Mouse (Mus musculus): Measurements from ENCODE around the gene Col4a4. TPM values are rescaled to one million over a fixed set of nuclear protein-coding genes. Genes with fewer than 3 reads are reported as not detected.

The Col4a4 gene
- total RNA-seq, 2 experiments from 2014 or later = 0.42 to 0.96 TPM

GRCm38 (mm10) chr1:82585981-82586380 lies 668 bp downstream of the Col4a4 start:
- no peak for DNase-seq (ENCODE audit: extremely low spot score in 1 of 2, low spot score in 1 of 2)

- DNase-seq (ENCODE audit: extremely low spot score in 1 of 2, low spot score in 1 of 2) = no peak
Measured at GRCm38 (mm10) chr1:82578320-82578719, 8.3 kb downstream of the Col4a4 start.

- DNase-seq (ENCODE audit: extremely low spot score in 1 of 2, low spot score in 1 of 2) = no peak
Measured at GRCm38 (mm10) chr1:82577915-82578314, 8.7 kb downstream of the Col4a4 start.

- no peak for DNase-seq (ENCODE audit: extremely low spot score in 1 of 2, low spot score in 1 of 2)
Measured at GRCm38 (mm10) chr1:82577339-82577738, 9.3 kb downstream of the Col4a4 start.

- no peak for DNase-seq (ENCODE audit: extremely low spot score in 1 of 2, low spot score in 1 of 2)
Measured at GRCm38 (mm10) chr1:82576182-82576581, 10.5 kb downstream of the Col4a4 start.

- DNase-seq (ENCODE audit: extremely low spot score in 1 of 2, low spot score in 1 of 2) = no peak
Measured at GRCm38 (mm10) chr1:82575681-82576080, 11.0 kb downstream of the Col4a4 start.

- no peak for DNase-seq (ENCODE audit: extremely low spot score in 1 of 2, low spot score in 1 of 2)
Measured at GRCm38 (mm10) chr1:82571758-82572157, 14.9 kb downstream of the Col4a4 start.

GRCm38 (mm10) chr1:82569405-82569804 lies 17.2 kb downstream of the Col4a4 start:
- no peak for DNase-seq (ENCODE audit: extremely low spot score in 1 of 2, low spot score in 1 of 2)

- no peak for DNase-seq (ENCODE audit: extremely low spot score in 1 of 2, low spot score in 1 of 2)
Measured at GRCm38 (mm10) chr1:82560223-82560622, 26.4 kb downstream of the Col4a4 start.

GRCm38 (mm10) chr1:82554889-82555288 lies 31.8 kb downstream of the Col4a4 start:
- DNase-seq (ENCODE audit: extremely low spot score in 1 of 2, low spot score in 1 of 2) = no peak

GRCm38 (mm10) chr1:82554443-82554850 lies 32.2 kb downstream of the Col4a4 start:
- DNase-seq (ENCODE audit: extremely low spot score in 1 of 2, low spot score in 1 of 2) = peak; percentile 13 to 27

- no peak for DNase-seq (ENCODE audit: extremely low spot score in 1 of 2, low spot score in 1 of 2)
Measured at GRCm38 (mm10) chr1:82545199-82545960, 41.3 kb downstream of the Col4a4 start.

GRCm38 (mm10) chr1:82544419-82545185 lies 42.0 kb downstream of the Col4a4 start:
- DNase-seq (ENCODE audit: extremely low spot score in 1 of 2, low spot score in 1 of 2) = no peak

GRCm38 (mm10) chr1:82543934-82544333 lies 42.7 kb downstream of the Col4a4 start:
- DNase-seq (ENCODE audit: extremely low spot score in 1 of 2, low spot score in 1 of 2) = no peak

- no peak for DNase-seq (ENCODE audit: extremely low spot score in 1 of 2, low spot score in 1 of 2)
Measured at GRCm38 (mm10) chr1:82540056-82540455, 46.6 kb downstream of the Col4a4 start.

GRCm38 (mm10) chr1:82537848-82538247 lies 48.8 kb downstream of the Col4a4 start:
- DNase-seq (ENCODE audit: extremely low spot score in 1 of 2, low spot score in 1 of 2) = no peak

- no peak for DNase-seq (ENCODE audit: extremely low spot score in 1 of 2, low spot score in 1 of 2)
Measured at GRCm38 (mm10) chr1:82536515-82537174, 50.0 kb downstream of the Col4a4 start.

GRCm38 (mm10) chr1:82527931-82528330 lies 58.7 kb downstream of the Col4a4 start:
- DNase-seq (ENCODE audit: extremely low spot score in 1 of 2, low spot score in 1 of 2) = no peak

GRCm38 (mm10) chr1:82491954-82492353 lies 94.7 kb downstream of the Col4a4 start:
- no peak for DNase-seq (ENCODE audit: extremely low spot score in 1 of 2, low spot score in 1 of 2)

- DNase-seq (ENCODE audit: extremely low spot score in 1 of 2, low spot score in 1 of 2) = no peak
Measured at GRCm38 (mm10) chr1:82486371-82486770, 100.3 kb downstream of the Col4a4 start.

- no peak for DNase-seq (ENCODE audit: extremely low spot score in 1 of 2, low spot score in 1 of 2)
Measured at GRCm38 (mm10) chr1:82482371-82482770, 104.3 kb downstream of the Col4a4 start.
